Mouse (Mus musculus): ENCODE data around the gene Mfsd12. TPM values are rescaled to one million over a fixed set of nuclear protein-coding genes. Genes with fewer than 3 reads are reported as not detected.
A peak's percentile ranks its signal among the peaks of the same experiment; 100 is the strongest.

The Mfsd12 gene
- polyA plus RNA-seq, 1 experiment from 2014 or later = 9.3 TPM

- Histone ChIP-seq H3K9me3 (replicated peaks) (no peaks in the 10 kb centered on the region), H3K4me3 (peak overlapping the region; percentile 35; the same call in 1 of the 2 replicates), H3K4me1 (peaks cover 99% of the 10 kb centered on the region), H3K27ac (replicated peaks) (peak overlapping the region; percentile 86), H3K36me3 (no peaks in the 10 kb centered on the region), H3K27me3 (ENCODE audit: low read depth, poor library complexity, severe bottlenecking) (peaks cover 28% of the 10 kb centered on the region)
- WGBS = 31% methylated on average over 26 of the region's 26 CpGs
- DNase-seq (ENCODE audit: low spot score) = no peak
Observed at GRCm38 (mm10) chr10:81413310-81414261, 56.3 kb downstream of the Mfsd12 start.

- no peaks in the 10 kb centered on the region for H3K9me3 ChIP-seq (replicated peaks)
- H3K36me3 ChIP-seq = no peaks in the 10 kb centered on the region
- peaks cover 93% of the 10 kb centered on the region for H3K4me1 ChIP-seq
- H3K27ac ChIP-seq (replicated peaks) = peak overlapping the region; percentile 86
- H3K27me3 ChIP-seq (ENCODE audit: low read depth, poor library complexity, severe bottlenecking) = peaks cover 28% of the 10 kb centered on the region
- no peak for DNase-seq (ENCODE audit: low spot score)
- H3K4me3 ChIP-seq = peak overlapping the region; percentile 35; the same call in 1 of the 2 replicates
Observed at GRCm38 (mm10) chr10:81414682-81415081, 57.4 kb downstream of the Mfsd12 start.

- H3K4me3 ChIP-seq = no peak overlapping the region
- H3K9me3 ChIP-seq (replicated peaks) = no peaks in the 10 kb centered on the region
- WGBS = 84% methylated on average over 5 of the region's 5 CpGs
- H3K36me3 ChIP-seq = no peaks in the 10 kb centered on the region
- H3K27me3 ChIP-seq (ENCODE audit: low read depth, poor library complexity, severe bottlenecking) = peaks cover 33% of the 10 kb centered on the region
- DNase-seq (ENCODE audit: low spot score) = no peak
- H3K27ac ChIP-seq (replicated peaks) = peak overlapping the region; percentile 86
- peaks cover 89% of the 10 kb centered on the region for H3K4me1 ChIP-seq
Observed at GRCm38 (mm10) chr10:81415146-81415545, 57.9 kb downstream of the Mfsd12 start.

Small RNA genes lying within 50 kb of the gene (microRNA-seq; reads per million reads assigned to microRNA genes)
- not detected for gene Mir6913

Other genes starting within 250 kb of the Mfsd12 start
- gene Zbtb7a, start 222.3 kb upstream of the Mfsd12 start, polyA plus RNA-seq (2016; fragmentation: Nextera tagmentation; extraction: Ambion mirVana) = 7.8 and 9.8 TPM in 2 replicates
- 61.4 and 68.5 TPM in 2 replicates for gene Pias4, start 189.6 kb upstream of the Mfsd12 start, polyA plus RNA-seq (2016; fragmentation: Nextera tagmentation; extraction: Ambion mirVana)
- 528 and 571 TPM in 2 replicates for gene Eef2, start 180.9 kb upstream of the Mfsd12 start, polyA plus RNA-seq (2016; fragmentation: Nextera tagmentation; extraction: Ambion mirVana)
- gene Dapk3, start 174.5 kb upstream of the Mfsd12 start, polyA plus RNA-seq (2016; fragmentation: Nextera tagmentation; extraction: Ambion mirVana) = 52.7 and 53.3 TPM in 2 replicates
- gene 4930442H23Rik, start 173.6 kb upstream of the Mfsd12 start, polyA plus RNA-seq (2016; fragmentation: Nextera tagmentation; extraction: Ambion mirVana) = 0.09 TPM in 1 of 2 replicates, not detected in the other
- gene Nmrk2, start 155.4 kb upstream of the Mfsd12 start, polyA plus RNA-seq (2016; fragmentation: Nextera tagmentation; extraction: Ambion mirVana) = not detected in 2 replicates
- gene Atcay, start 126.7 kb upstream of the Mfsd12 start, polyA plus RNA-seq (2016; fragmentation: Nextera tagmentation; extraction: Ambion mirVana) = 8.7 and 17.1 TPM in 2 replicates
- 3.5 and 6.3 TPM in 2 replicates for gene Zfr2, start 124.3 kb upstream of the Mfsd12 start, polyA plus RNA-seq (2016; fragmentation: Nextera tagmentation; extraction: Ambion mirVana)
- gene Matk, start 104.6 kb upstream of the Mfsd12 start, polyA plus RNA-seq (2016; fragmentation: Nextera tagmentation; extraction: Ambion mirVana) = 3.7 and 4.2 TPM in 2 replicates
- 229 and 258 TPM in 2 replicates for gene Mrpl54, start 90.6 kb upstream of the Mfsd12 start, polyA plus RNA-seq (2016; fragmentation: Nextera tagmentation; extraction: Ambion mirVana)
- gene Apba3, start 90.5 kb upstream of the Mfsd12 start, polyA plus RNA-seq (2016; fragmentation: Nextera tagmentation; extraction: Ambion mirVana) = 50.5 and 55.5 TPM in 2 replicates
- 6.5 and 6.9 TPM in 2 replicates for gene Tjp3, start 65.9 kb upstream of the Mfsd12 start, polyA plus RNA-seq (2016; fragmentation: Nextera tagmentation; extraction: Ambion mirVana)
- 55.0 and 60.8 TPM in 2 replicates for gene Pip5k1c, start 64.5 kb upstream of the Mfsd12 start, polyA plus RNA-seq (2016; fragmentation: Nextera tagmentation; extraction: Ambion mirVana)
- gene Cactin, start 36.4 kb upstream of the Mfsd12 start, polyA plus RNA-seq (2016; fragmentation: Nextera tagmentation; extraction: Ambion mirVana) = 53.5 and 53.6 TPM in 2 replicates
- gene Tbxa2r, start 28.8 kb upstream of the Mfsd12 start, polyA plus RNA-seq (2016; fragmentation: Nextera tagmentation; extraction: Ambion mirVana) = 2.9 and 3.3 TPM in 2 replicates
- not detected in 2 replicates for gene Gipc3, start 14.2 kb upstream of the Mfsd12 start, polyA plus RNA-seq (2016; fragmentation: Nextera tagmentation; extraction: Ambion mirVana)
- 102 and 115 TPM in 2 replicates for gene Hmg20b, start 7.0 kb upstream of the Mfsd12 start, polyA plus RNA-seq (2016; fragmentation: Nextera tagmentation; extraction: Ambion mirVana)
- gene 4930404N11Rik, start 8.3 kb downstream of the Mfsd12 start, polyA plus RNA-seq (2016; fragmentation: Nextera tagmentation; extraction: Ambion mirVana) = 0.38 and 0.39 TPM in 2 replicates
- 138 and 146 TPM in 2 replicates for gene Fzr1, start 21.0 kb downstream of the Mfsd12 start, polyA plus RNA-seq (2016; fragmentation: Nextera tagmentation; extraction: Ambion mirVana)
- gene Dohh, start 26.9 kb downstream of the Mfsd12 start, polyA plus RNA-seq (2016; fragmentation: Nextera tagmentation; extraction: Ambion mirVana) = 93.4 and 98.7 TPM in 2 replicates
- gene Gm48551, start 27.0 kb downstream of the Mfsd12 start, polyA plus RNA-seq (2016; fragmentation: Nextera tagmentation; extraction: Ambion mirVana) = 2.9 and 3.4 TPM in 2 replicates
- 1.7 and 2.9 TPM in 2 replicates for gene Gm48552, start 31.5 kb downstream of the Mfsd12 start, polyA plus RNA-seq (2016; fragmentation: Nextera tagmentation; extraction: Ambion mirVana)
- gene Smim24, start 35.6 kb downstream of the Mfsd12 start, polyA plus RNA-seq (2016; fragmentation: Nextera tagmentation; extraction: Ambion mirVana) = 1.7 and 2.3 TPM in 2 replicates
- gene Nfic, start 98.1 kb downstream of the Mfsd12 start, polyA plus RNA-seq (2016; fragmentation: Nextera tagmentation; extraction: Ambion mirVana) = 8.7 and 11.7 TPM in 2 replicates
- gene Celf5, start 125.2 kb downstream of the Mfsd12 start, polyA plus RNA-seq (2016; fragmentation: Nextera tagmentation; extraction: Ambion mirVana) = 5.0 and 10.8 TPM in 2 replicates
- gene Ncln, start 138.9 kb downstream of the Mfsd12 start, polyA plus RNA-seq (2016; fragmentation: Nextera tagmentation; extraction: Ambion mirVana) = 84.5 and 87.5 TPM in 2 replicates
- 0.37 and 0.89 TPM in 2 replicates for gene S1pr4, start 142.6 kb downstream of the Mfsd12 start, polyA plus RNA-seq (2016; fragmentation: Nextera tagmentation; extraction: Ambion mirVana)
- 0.53 and 0.85 TPM in 2 replicates for gene Gna15, start 166.7 kb downstream of the Mfsd12 start, polyA plus RNA-seq (2016; fragmentation: Nextera tagmentation; extraction: Ambion mirVana)
- 70.7 and 73.7 TPM in 2 replicates for gene Gna11, start 187.7 kb downstream of the Mfsd12 start, polyA plus RNA-seq (2016; fragmentation: Nextera tagmentation; extraction: Ambion mirVana)
- 334 and 467 TPM in 2 replicates for gene Aes, start 202.0 kb downstream of the Mfsd12 start, polyA plus RNA-seq (2016; fragmentation: Nextera tagmentation; extraction: Ambion mirVana)
- gene Tle2, start 217.1 kb downstream of the Mfsd12 start, polyA plus RNA-seq (2016; fragmentation: Nextera tagmentation; extraction: Ambion mirVana) = 9.7 and 13.5 TPM in 2 replicates
- gene Tle6, start 243.6 kb downstream of the Mfsd12 start, polyA plus RNA-seq (2016; fragmentation: Nextera tagmentation; extraction: Ambion mirVana) = 6.0 and 8.8 TPM in 2 replicates
- gene BC025920, start 248.8 kb downstream of the Mfsd12 start, polyA plus RNA-seq (2016; fragmentation: Nextera tagmentation; extraction: Ambion mirVana) = 1.4 and 2.0 TPM in 2 replicates

All from midbrain, embryonic 10.5 days (tissue).